Mouse (Mus musculus) bone marrow, adult 2 months (tissue): ENCODE data around the gene Fam172a. TPM values are rescaled to one million over a fixed set of nuclear protein-coding genes. Genes with fewer than 3 reads are reported as not detected.

Experiments
- H3K27ac ChIP-seq: fragments of 200-500 bp; 2 replicates; pipeline ENCODE4 v1.5.1; 2012; ENCODE audit warnings: low read depth, mild to moderate bottlenecking, control low read depth, inconsistent platforms, low read length; ENCODE audit not compliant: control insufficient read depth, poor library complexity, insufficient read depth
- H3K4me1 ChIP-seq: fragments of 200-500 bp; 2 replicates; pipeline ENCODE4 v1.6.1; 2011; ENCODE audit warnings: low read length; ENCODE audit not compliant: control insufficient read depth, insufficient read depth
- H3K4me3 ChIP-seq: fragments of 200-500 bp; replicated peaks from 2 replicates; pipeline ENCODE3; 2011; ENCODE audit warnings: mild to moderate bottlenecking, low read depth, low read length, control low read depth; ENCODE audit not compliant: control insufficient read depth
- CTCF ChIP-seq: fragments of 200-500 bp; IDR thresholded peaks from 2 replicates; pipeline ENCODE4 v1.5.1; 2011; ENCODE audit warnings: low read length, control low read depth; ENCODE audit not compliant: control insufficient read depth, insufficient read depth
- POLR2A ChIP-seq: fragments of 200-500 bp; IDR thresholded peaks from 2 replicates; pipeline ENCODE4 v1.6.1; 2011; ENCODE audit warnings: low read depth, mild to moderate bottlenecking, control low read depth, low read length, borderline replicate concordance; ENCODE audit not compliant: control insufficient read depth
- WGBS: fragments of 180-500 bp; shearing (Covaris S2); methylation state at CpG from one replicate; pipeline ENCODE4 v1.1.7; 2018; 5-methylcytosine and 5-hydroxymethylcytosine counted together
- polyA plus RNA-seq: library from polyadenylated mRNA; stranded (reverse); fragments of >200 nt; gene quantifications from 2 replicates; pipeline ENCODE4 v1.2.4, GENCODE M21; 2011; ENCODE audit warnings: low replicate concordance; ENCODE audit not compliant: missing spikeins, insufficient read depth, insufficient read length

Fam172a gene
- polyA plus RNA-seq, 1 experiment: 13.5 TPM

DNA sequence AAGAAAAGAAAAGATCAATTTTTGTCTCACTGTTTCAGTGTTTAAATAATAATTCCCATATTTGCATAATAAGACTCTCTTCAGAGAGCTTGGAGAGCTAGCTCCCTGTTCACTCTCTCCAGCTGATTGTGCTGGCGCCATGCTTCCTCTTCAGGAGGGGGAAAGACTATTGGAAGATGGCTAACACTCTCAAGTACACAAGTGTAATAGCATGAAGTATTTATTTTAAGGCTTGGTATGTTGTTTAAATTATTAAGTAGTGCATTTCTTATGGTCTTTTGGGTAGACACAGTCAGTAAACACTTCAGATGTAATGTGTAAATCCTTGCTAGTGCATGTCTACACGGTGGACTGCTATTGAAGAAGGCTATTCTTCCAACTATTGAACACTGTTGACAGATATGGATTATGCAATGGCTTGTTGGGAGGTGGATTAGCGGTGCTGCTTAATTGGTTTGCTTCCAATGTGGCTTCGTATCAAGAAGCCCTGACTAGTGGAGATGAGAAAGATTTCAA is 422.1 kb downstream of the Fam172a start:
- Histone ChIP-seq H3K4me1 (no peaks in the 10 kb centered on the region), H3K4me3 (no peak overlapping the region), H3K27ac (no peak overlapping the region)
- WGBS: 87% methylated on average over 4 of the region's 4 CpGs
- TF ChIP-seq CTCF: no peak
- TF ChIP-seq POLR2A: no peak

DNA sequence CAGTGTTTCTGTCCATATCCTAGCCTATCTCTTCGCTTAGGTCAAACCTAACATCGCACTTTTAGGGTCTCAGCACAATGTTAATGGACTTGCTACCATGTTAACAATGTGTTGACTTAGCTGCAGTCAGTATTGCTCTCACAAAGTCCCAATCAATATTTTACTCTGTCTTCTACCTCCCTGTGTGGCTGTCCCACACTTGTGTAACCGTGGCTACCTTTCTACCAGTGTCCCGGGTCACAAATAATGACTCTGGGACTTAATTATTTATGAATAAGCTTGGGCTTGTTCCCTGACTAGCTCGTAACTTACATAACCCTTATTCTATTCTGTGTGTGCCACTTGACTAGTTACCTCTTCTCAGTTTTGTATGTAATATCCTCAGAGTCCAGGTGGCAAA is 455.6 kb downstream of the Fam172a start:
- TF ChIP-seq POLR2A: no peak
- TF ChIP-seq CTCF: no peak
- no peak overlapping the region for H3K27ac ChIP-seq
- WGBS: 84% methylated on average over 5 of the region's 5 CpGs
- no peaks in the 10 kb centered on the region for H3K4me1 ChIP-seq
- H3K4me3 ChIP-seq: no peak overlapping the region

DNA sequence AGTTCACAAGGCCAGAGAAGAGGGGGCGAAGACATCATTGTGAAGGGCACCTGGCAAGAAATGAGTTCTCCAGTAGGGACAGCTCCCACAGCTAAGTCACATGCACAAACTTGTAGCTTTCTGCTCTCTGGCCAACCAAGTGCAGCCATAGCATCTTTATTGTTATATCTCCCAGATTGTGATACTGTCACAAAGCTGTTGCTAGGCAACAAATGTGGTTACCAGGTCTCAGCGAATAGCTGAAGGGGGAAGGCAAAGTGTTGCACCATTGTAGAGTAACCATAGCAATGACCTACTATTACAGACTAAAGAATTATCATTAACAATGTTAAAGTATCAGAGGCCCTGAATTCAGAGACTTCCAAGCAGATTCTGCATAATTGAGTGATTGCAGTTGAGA is 460.3 kb downstream of the Fam172a start:
- no peak for TF ChIP-seq POLR2A
- TF ChIP-seq CTCF: no peak
- WGBS: 63% methylated on average over 2 of the region's 2 CpGs
- Histone ChIP-seq H3K4me1 (no peaks in the 10 kb centered on the region), H3K27ac (no peak overlapping the region), H3K4me3 (no peak overlapping the region)

DNA sequence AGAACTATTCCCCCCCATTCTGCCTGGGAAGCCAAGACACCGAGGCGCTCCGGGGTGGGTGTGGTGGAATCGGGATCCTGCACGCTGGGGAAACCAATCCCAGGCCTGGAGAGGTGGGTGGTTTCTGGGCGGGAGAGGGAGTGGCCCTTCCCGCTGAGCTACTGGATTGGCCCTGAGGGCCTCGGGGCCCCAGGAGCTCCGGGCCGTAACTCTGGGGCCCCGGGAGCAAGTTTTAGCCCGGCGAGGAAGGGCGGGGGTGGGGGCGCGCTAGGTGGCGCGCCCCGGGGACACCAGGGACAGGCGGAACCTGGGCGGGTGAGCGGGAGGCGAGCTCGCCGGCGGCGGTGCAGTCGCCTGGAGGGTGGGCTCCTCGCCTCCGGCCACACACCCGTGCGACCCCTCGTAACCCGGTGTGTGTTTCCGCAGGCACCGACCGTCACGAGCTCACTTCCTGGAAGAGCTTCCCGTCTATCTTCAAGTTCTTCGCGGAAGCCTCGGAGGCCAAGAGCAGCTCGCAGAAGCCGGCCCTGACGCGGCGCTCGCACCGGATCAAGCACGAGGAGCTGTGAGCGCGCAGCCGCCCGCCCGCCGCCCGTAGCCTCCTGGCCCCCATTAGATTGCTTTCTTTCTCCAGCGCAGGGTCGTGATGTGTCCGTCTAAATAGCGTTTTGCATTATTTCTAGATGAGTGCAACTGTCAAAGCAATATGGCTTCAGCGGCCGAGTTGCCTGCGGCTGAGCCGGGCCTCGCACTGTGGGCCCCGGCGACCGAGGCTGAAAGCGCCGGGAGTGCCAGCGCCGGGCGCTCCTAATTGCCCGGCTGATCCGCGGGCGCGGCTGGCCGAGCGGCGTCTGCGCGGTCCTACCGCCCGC is 461.5 kb downstream of the Fam172a start:
- H3K4me1 ChIP-seq: no peaks in the 10 kb centered on the region
- TF ChIP-seq CTCF (no peak), POLR2A (no peak)
- no peak overlapping the region for H3K27ac ChIP-seq
- no peak overlapping the region for H3K4me3 ChIP-seq
- WGBS: 1% methylated on average over 86 of the region's 86 CpGs

DNA sequence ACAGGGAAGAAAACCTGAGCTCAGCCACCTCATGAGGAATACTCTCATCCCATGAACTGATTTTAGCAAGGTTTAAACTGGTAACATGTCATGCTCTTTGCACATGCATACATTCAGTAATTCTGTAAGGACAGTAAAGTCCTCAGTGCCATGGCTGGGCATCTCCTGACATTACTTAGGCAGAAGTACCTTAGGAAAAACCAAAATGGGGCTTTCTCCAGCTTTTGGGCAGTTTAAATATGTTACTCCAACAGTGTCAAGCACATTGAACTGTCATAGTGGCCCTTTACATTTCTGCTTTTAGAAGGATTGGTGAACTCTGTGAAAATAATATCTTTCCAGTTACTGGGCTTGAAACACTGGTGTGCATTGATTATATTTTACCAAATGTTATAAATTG is 463.1 kb downstream of the Fam172a start:
- no peak overlapping the region for H3K27ac ChIP-seq

DNA sequence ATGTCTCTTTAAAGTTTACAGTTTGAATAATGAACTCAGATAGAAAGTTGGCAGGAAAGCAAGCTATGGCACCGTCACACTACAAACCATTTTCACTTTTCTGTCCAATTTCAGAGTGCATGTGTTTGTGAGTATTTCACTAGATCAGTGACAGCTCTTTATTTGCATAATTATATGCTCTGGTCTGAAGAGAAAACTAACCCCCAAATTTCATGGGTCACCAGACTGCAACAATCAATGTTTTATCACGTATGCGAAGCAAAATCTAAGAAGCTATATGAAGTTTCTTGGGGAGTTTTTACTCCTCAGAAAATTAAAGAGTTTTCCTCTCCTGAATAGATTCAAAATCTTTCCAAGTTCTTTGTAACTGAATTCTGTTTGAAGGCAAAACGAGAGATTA is 466.3 kb downstream of the Fam172a start:
- Histone ChIP-seq H3K4me3 (no peak overlapping the region), H3K4me1 (no peaks in the 10 kb centered on the region), H3K27ac (no peak overlapping the region)
- 67% methylated on average over 4 of the region's 4 CpGs for WGBS
- no peak for TF ChIP-seq CTCF
- TF ChIP-seq POLR2A: no peak

More for the DNA sequence above, 463.1 kb downstream of the Fam172a start:
- Histone ChIP-seq H3K4me1 (no peaks in the 10 kb centered on the region), H3K4me3 (no peak overlapping the region)
- no peak for TF ChIP-seq CTCF
- TF ChIP-seq POLR2A: no peak

DNA sequence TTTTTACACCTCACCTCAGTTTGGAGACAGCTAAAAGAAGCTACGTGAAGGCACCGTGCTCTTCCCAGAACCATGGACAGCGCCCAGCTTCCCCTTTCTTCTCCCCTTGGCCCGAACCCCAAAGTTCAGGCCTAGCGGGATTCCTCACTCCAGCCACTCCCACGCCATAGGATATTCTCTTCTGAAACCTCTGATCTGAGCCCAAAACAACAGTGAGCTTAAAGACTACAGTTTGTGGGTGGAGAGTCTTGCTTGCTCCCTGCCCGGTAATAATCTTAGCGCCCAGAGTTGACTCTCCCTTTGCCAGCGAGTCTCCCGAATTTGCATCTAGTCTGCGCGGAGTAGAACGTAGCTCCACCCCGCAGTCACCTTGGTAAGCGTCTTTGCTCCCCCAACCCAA is 469.5 kb downstream of the Fam172a start:
- WGBS: 4% methylated on average over 15 of the region's 15 CpGs
- no peak for TF ChIP-seq POLR2A
- TF ChIP-seq CTCF: no peak
- H3K4me3 ChIP-seq: no peak overlapping the region

DNA sequence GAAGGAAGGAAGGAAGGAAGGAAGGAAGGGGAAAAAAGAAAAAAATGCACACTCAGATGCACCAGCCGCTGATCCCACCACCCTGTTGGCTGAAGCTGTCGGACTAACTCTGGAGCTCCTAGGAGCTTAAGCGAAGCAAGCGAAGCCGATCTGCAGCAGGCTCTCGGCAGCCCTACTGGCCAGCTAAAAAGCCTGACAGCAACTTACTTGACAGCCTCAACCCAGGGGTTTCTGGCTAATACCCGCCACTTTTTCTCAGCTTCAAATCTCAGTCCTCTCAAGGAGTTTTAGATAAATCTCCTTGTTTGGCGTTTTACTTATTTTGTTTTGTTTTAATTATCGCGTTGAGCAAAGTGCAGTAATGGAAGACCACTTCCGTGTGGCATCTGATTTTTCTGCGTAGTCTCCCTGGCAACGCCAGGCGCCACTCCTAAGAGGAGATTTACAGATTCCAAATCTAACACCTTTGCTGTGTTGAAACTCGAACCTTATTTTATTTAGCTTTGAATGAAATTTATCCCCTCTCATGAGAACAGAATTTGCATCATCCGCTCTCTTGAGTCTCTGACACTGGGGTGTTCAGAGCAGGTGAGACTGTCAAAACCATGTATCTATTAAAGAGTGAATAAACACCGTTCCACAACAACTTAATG is 470.3 kb downstream of the Fam172a start:
- Histone ChIP-seq H3K27ac (no peak overlapping the region), H3K4me3 (no peak overlapping the region), H3K4me1 (no peaks in the 10 kb centered on the region)
- TF ChIP-seq POLR2A (no peak), CTCF (no peak)
- 18% methylated on average over 17 of the region's 17 CpGs for WGBS

More for the DNA sequence above, 469.5 kb downstream of the Fam172a start:
- Histone ChIP-seq H3K27ac (no peak overlapping the region), H3K4me1 (no peaks in the 10 kb centered on the region)

DNA sequence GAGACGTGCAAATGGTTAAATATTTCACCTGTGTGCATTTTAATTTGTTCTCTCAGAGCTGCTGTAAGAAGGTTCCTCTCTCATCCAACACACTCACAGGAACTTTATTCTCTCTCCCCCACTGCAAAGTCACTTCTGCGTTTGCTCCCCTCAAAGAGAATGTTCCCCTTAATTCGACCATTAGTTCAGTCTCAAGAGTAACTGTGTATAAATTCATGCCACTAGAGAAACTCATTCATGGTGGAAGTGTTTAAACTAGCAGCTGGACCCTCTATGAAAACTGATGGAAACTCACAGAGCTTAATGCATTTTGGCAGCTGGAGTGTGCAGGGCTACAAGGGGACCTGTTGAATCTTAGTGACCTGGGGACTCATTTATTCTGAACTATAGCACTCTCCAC is 471.0 kb downstream of the Fam172a start:
- Histone ChIP-seq H3K4me1 (no peaks in the 10 kb centered on the region), H3K27ac (no peak overlapping the region), H3K4me3 (no peak overlapping the region)
- no peak for TF ChIP-seq CTCF
- TF ChIP-seq POLR2A: no peak
- 3% methylated on average over 3 of the region's 3 CpGs for WGBS
